Mouse (Mus musculus): ENCODE data around the gene Naa80. TPM values are rescaled to one million over a fixed set of nuclear protein-coding genes. Genes with fewer than 3 reads are reported as not detected.

Gene Naa80
- polyA plus RNA-seq, 1 experiment from 2014 or later = 15.1 TPM

- H3K4me1 ChIP-seq (replicated peaks) = peaks cover 36% of the 10 kb centered on the region
- H3K27ac ChIP-seq = no peak overlapping the region; the same call in 1 of the 2 replicates
- ATAC-seq = no peak
- 96% methylated on average over 14 of the region's 14 CpGs for WGBS
- peaks cover 12% of the 10 kb centered on the region for H3K36me3 ChIP-seq
- no peaks in the 10 kb centered on the region for H3K27me3 ChIP-seq (replicated peaks)
- H3K9ac ChIP-seq = no peak overlapping the region
- no peak overlapping the region for H3K4me2 ChIP-seq (replicated peaks)
- no peaks in the 10 kb centered on the region for H3K9me3 ChIP-seq
- no peak overlapping the region for H3K4me3 ChIP-seq (replicated peaks)
Observed at GRCm38 (mm10) chr9:107579023-107579900, 575 bp downstream of the Naa80 start.

DNA sequence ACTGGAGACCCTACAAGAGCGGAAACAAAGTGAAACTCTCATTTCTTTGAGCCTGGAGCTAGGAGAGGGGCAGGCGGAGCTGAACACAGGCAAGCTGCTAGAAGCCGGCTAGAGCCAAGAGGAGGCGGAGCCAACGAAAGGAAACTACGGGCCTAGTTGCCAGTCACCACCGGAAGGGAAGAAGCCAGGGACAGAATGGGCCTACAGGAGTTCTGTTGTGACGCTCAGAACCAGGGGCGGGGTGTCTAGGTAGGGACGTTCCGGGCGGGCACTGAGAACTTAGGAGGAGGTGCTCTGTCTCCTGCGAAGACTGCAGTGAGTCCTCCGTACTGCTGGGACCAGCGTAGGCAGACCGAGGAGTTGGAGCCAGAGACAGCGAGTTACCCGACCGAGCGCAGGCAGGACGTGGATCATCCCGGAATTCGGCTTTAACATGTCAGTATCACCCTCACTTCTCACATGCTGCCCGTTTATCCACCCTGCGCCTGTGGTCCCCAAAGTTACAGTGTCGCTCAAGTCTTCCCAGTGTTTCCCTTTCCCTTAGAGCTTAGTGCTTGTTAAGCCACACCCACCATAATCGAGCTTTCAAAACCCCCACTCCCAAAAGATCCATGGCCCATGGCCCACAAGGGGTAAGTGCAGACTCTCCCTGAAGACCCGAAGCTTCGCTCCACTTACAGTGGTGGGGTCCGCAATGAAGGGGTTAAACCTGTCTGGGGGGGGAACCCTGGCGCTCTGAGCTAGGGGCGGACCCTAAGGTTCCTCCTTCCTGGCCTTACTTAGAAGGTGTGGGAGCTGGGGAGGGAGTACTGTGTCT, 2.0 kb downstream of the Naa80 start, which contains the start of gene Hyal3:
Hyal3 (plus strand) TSS at position 318 of the 817 bp plus-strand sequence.
- H3K4me1 ChIP-seq (replicated peaks) = peaks cover 36% of the 10 kb centered on the region
- no peaks in the 10 kb centered on the region for H3K9me3 ChIP-seq
- under 1% methylated on average over 32 of the region's 32 CpGs for WGBS
- H3K4me3 ChIP-seq (replicated peaks) = peak within 1 kb of the TSS; percentile 57
- H3K4me2 ChIP-seq (replicated peaks) = peak within 1 kb of the TSS; percentile 86
- H3K36me3 ChIP-seq = peaks cover 9% of the 10 kb centered on the region
- ATAC-seq = peak; percentile 81
- peak within 1 kb of the TSS; percentile 90 for H3K27ac ChIP-seq
- no peaks in the 10 kb centered on the region for H3K27me3 ChIP-seq (replicated peaks)
- H3K9ac ChIP-seq = peak within 1 kb of the TSS; percentile 71

- Histone ChIP-seq H3K36me3 (peaks cover 9% of the 10 kb centered on the region), H3K27me3 (replicated peaks) (no peaks in the 10 kb centered on the region), H3K9ac (peak overlapping the region; percentile 71), H3K4me3 (replicated peaks) (peak overlapping the region; percentile 57), H3K4me1 (replicated peaks) (peaks cover 29% of the 10 kb centered on the region), H3K9me3 (no peaks in the 10 kb centered on the region), H3K27ac (peak overlapping the region; percentile 90; the same call in 1 of the 2 replicates), H3K4me2 (replicated peaks) (peak overlapping the region; percentile 86)
- WGBS = 70% methylated on average over 4 of the region's 4 CpGs
- ATAC-seq = no peak
Observed at GRCm38 (mm10) chr9:107581584-107581983, 2.9 kb downstream of the Naa80 start.

- Histone ChIP-seq H3K4me1 (replicated peaks) (peaks cover 21% of the 10 kb centered on the region), H3K9ac (peak overlapping the region; percentile 6; the same call in 1 of the 2 replicates), H3K27ac (no peak overlapping the region), H3K36me3 (peaks cover 9% of the 10 kb centered on the region), H3K4me3 (replicated peaks) (no peak overlapping the region), H3K9me3 (no peaks in the 10 kb centered on the region), H3K27me3 (replicated peaks) (no peaks in the 10 kb centered on the region), H3K4me2 (replicated peaks) (no peak overlapping the region)
- 86% methylated on average over 7 of the region's 7 CpGs for WGBS
- ATAC-seq = no peak
Observed at GRCm38 (mm10) chr9:107582509-107583062, 3.9 kb downstream of the Naa80 start.

GRCm38 (mm10) chr9:107583174-107583573, 4.5 kb downstream of the Naa80 start:
- WGBS = 92% methylated on average over 14 of the region's 14 CpGs
- no peaks in the 10 kb centered on the region for H3K9me3 ChIP-seq
- H3K4me3 ChIP-seq (replicated peaks) = no peak overlapping the region
- no peak overlapping the region for H3K9ac ChIP-seq
- peaks cover 22% of the 10 kb centered on the region for H3K4me1 ChIP-seq (replicated peaks)
- ATAC-seq = no peak
- no peak overlapping the region for H3K4me2 ChIP-seq (replicated peaks)
- no peaks in the 10 kb centered on the region for H3K27me3 ChIP-seq (replicated peaks)
- H3K27ac ChIP-seq = no peak overlapping the region
- H3K36me3 ChIP-seq = peaks cover 9% of the 10 kb centered on the region

GRCm38 (mm10) chr9:107586504-107586903, 7.8 kb downstream of the Naa80 start:
- H3K9me3 ChIP-seq = no peaks in the 10 kb centered on the region
- no peak for ATAC-seq
- H3K9ac ChIP-seq = no peak overlapping the region
- no peak overlapping the region for H3K4me3 ChIP-seq (replicated peaks)
- H3K4me2 ChIP-seq (replicated peaks) = no peak overlapping the region; the same call in 1 of the 2 replicates
- H3K27me3 ChIP-seq (replicated peaks) = no peaks in the 10 kb centered on the region
- 89% methylated on average over 5 of the region's 5 CpGs for WGBS
- H3K27ac ChIP-seq = peak overlapping the region; percentile 79
- peaks cover 38% of the 10 kb centered on the region for H3K4me1 ChIP-seq (replicated peaks)
- H3K36me3 ChIP-seq = peaks cover 26% of the 10 kb centered on the region

- WGBS = 12% methylated on average over 46 of the region's 46 CpGs
- peak; percentile 97 for ATAC-seq
- peaks cover 31% of the 10 kb centered on the region for H3K4me1 ChIP-seq (replicated peaks)
- H3K4me3 ChIP-seq (replicated peaks) = peak within 1 kb of the TSS; percentile 74
- peak within 1 kb of the TSS; percentile 73 for H3K4me2 ChIP-seq (replicated peaks)
- H3K9ac ChIP-seq = peak within 1 kb of the TSS; percentile 63
- H3K9me3 ChIP-seq = no peaks in the 10 kb centered on the region
- peak within 1 kb of the TSS; percentile 79 for H3K27ac ChIP-seq
- no peaks in the 10 kb centered on the region for H3K27me3 ChIP-seq (replicated peaks)
- H3K36me3 ChIP-seq = peaks cover 32% of the 10 kb centered on the region
Observed at GRCm38 (mm10) chr9:107586974-107587832, 8.5 kb downstream of the Naa80 start, which contains the start of gene Ifrd2. Gene Ifrd2 (plus strand): TSS chr9:107587642.

DNA sequence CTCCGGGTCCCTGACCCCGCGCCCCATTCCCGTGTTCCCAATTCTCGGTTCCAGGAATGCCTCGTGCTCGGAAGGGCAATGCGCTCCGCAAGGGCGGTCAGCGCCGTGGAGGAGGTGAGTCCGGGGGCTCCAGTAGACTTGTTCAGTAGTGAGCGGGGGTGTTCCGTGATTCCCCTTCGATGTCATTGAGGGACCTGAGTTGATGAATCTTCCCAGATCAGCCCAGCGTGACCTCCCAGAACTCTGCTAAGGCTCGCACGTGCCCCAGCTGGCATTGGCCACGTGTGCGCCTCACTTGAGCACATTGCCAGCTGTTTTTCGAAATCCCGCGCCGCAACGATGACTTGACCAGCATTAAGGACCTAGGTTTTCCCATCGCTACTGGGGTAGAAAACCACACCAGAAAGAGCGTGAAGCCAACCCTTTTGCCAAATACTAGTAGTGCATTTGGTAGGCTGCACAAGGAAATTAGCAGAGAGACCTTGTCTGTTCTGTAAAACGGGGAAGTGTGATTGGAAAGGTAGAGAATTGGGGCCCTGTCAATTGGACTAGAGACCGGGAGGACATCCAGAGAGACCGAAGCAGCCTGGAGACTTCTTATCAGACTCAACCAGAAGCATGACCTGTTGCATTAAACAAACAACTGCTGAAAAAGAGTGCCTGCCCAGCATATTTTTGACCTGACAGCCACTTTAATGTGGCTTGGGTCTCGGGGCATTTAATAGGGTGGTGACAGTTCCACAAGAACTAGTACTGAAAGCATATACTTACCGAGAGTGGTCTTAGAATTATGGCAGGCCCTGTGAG, 9.3 kb downstream of the Naa80 start:
- Histone ChIP-seq H3K4me2 (replicated peaks) (peak overlapping the region; percentile 73), H3K36me3 (peaks cover 37% of the 10 kb centered on the region), H3K27me3 (replicated peaks) (no peaks in the 10 kb centered on the region), H3K9me3 (no peaks in the 10 kb centered on the region), H3K27ac (peak overlapping the region; percentile 49; the same call in 1 of the 2 replicates), H3K4me1 (replicated peaks) (peaks cover 28% of the 10 kb centered on the region), H3K9ac (peak overlapping the region; percentile 63), H3K4me3 (replicated peaks) (peak overlapping the region; percentile 74)
- ATAC-seq = no peak
- 2% methylated on average over 33 of the region's 33 CpGs for WGBS

DNA sequence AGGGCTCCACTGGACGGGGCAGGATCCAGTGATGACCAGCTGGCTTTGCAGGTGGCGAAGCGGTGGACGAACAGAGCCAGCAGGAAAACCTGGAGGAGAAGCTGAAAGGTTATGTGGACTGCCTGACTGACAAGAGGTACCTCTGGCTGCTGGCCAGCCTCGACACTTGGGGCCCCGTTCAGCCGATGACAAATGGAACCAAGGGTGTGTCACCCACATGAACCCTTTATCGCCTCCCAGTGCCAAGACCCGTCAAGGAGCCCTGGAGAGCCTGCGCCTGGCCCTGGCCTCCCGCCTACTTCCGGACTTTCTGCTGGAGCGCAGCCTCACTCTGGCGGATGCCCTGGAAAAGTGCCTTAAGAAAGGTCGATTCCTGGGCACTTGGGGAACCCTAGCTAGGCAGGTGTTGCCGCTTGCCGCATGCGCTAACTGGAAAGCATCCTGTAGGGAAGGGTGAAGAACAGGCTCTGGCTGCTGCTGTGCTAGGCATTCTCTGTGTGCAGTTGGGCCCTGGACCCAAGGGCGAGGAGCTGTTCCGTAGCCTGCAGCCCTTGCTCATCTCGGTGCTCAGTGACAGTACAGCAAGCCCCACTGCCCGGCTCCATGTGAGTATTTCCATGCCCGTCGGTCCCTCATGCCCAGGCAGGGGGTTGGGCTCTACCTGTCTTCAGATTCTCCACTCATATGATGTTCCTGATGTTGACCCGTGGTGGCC, 11.5 kb downstream of the Naa80 start:
- Histone ChIP-seq H3K36me3 (peaks cover 41% of the 10 kb centered on the region), H3K9me3 (no peaks in the 10 kb centered on the region), H3K4me3 (replicated peaks) (peak overlapping the region; percentile 2; the same call in 1 of the 2 replicates), H3K4me2 (replicated peaks) (peak overlapping the region; percentile 73), H3K4me1 (replicated peaks) (peaks cover 28% of the 10 kb centered on the region), H3K27me3 (replicated peaks) (no peaks in the 10 kb centered on the region), H3K9ac (peak overlapping the region; percentile 17; the same call in 1 of the 2 replicates), H3K27ac (peak overlapping the region; percentile 72)
- WGBS = 78% methylated on average over 25 of the region's 25 CpGs
- peak; percentile 6; the same call in 1 of the 2 replicates for ATAC-seq

DNA sequence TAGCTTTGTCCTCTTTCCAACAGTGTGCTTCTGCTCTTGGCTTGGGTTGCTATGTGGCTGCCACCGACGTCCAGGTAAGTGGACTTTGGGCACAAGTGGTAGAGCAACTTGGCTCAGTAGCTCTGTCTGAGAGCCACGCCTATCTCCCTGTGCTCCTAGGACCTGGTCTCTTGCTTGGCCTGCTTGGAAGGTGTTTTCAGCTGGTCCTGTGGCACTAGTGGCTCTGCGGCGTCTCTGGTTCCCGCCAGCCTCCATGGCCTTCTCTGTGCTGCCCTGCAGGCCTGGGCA, 12.0 kb downstream of the Naa80 start:
- Histone ChIP-seq H3K9me3 (no peaks in the 10 kb centered on the region), H3K36me3 (peaks cover 41% of the 10 kb centered on the region), H3K4me2 (replicated peaks) (peak overlapping the region; percentile 73), H3K27me3 (replicated peaks) (no peaks in the 10 kb centered on the region), H3K4me1 (replicated peaks) (peaks cover 28% of the 10 kb centered on the region), H3K4me3 (replicated peaks) (peak overlapping the region; percentile 2; the same call in 1 of the 2 replicates), H3K9ac (no peak overlapping the region), H3K27ac (peak overlapping the region; percentile 72)
- no peak for ATAC-seq
- 83% methylated on average over 6 of the region's 6 CpGs for WGBS
